Mouse (Mus musculus): ENCODE data around the gene Ehbp1. TPM values are rescaled to one million over a fixed set of nuclear protein-coding genes. Genes with fewer than 3 reads are reported as not detected.

Ehbp1 gene
- total RNA-seq, 2 experiments from 2014 or later, result 11.5 to 12.7 TPM

- intact Hi-C loops (cut with DNase I), result no loop called here
- DNase-seq, result no peak
These were observed 223.2 kb downstream of the Ehbp1 start for GRCm38 (mm10) chr11:22118853-22119252.

GRCm38 (mm10) chr11:22112161-22112560 lies 229.9 kb downstream of the Ehbp1 start:
- intact Hi-C loops (cut with DNase I), result no loop called here
- DNase-seq, result no peak

GRCm38 (mm10) chr11:22089346-22089745 lies 252.7 kb downstream of the Ehbp1 start:
- intact Hi-C loops (cut with DNase I), result no loop called here
- DNase-seq, result no peak

- intact Hi-C loops (cut with DNase I), result no loop called here
- no peak for DNase-seq
These were observed 278.7 kb downstream of the Ehbp1 start for GRCm38 (mm10) chr11:22063352-22063751.

- intact Hi-C loops (cut with DNase I), result no loop called here
- DNase-seq, result no peak
These were observed 280.4 kb downstream of the Ehbp1 start for GRCm38 (mm10) chr11:22061660-22062059.

GRCm38 (mm10) chr11:22057538-22057937 lies 284.6 kb downstream of the Ehbp1 start:
- no peak for DNase-seq
- intact Hi-C loops (cut with DNase I), result no loop called here

- DNase-seq, result no peak
- intact Hi-C loops (cut with DNase I), result no loop called here
These were observed 286.2 kb downstream of the Ehbp1 start for GRCm38 (mm10) chr11:22055908-22056307.

- intact Hi-C loops (cut with DNase I), result no loop called here
- DNase-seq, result no peak
These were observed 288.9 kb downstream of the Ehbp1 start for GRCm38 (mm10) chr11:22053034-22053668.

- intact Hi-C loops (cut with DNase I), result no loop called here
- DNase-seq, result no peak
These were observed 291.2 kb downstream of the Ehbp1 start for GRCm38 (mm10) chr11:22050864-22051263.

GRCm38 (mm10) chr11:22039854-22040426 lies 302.2 kb downstream of the Ehbp1 start:
- intact Hi-C loops (cut with DNase I), result no loop called here

GRCm38 (mm10) chr11:22034564-22035105 lies 307.5 kb downstream of the Ehbp1 start:
- intact Hi-C loops (cut with DNase I), result no loop called here
- DNase-seq, result no peak

More at GRCm38 (mm10) chr11:22039854-22040426, 302.2 kb downstream of the Ehbp1 start:
- no peak for DNase-seq

- no peak for DNase-seq
- intact Hi-C loops (cut with DNase I), result no loop called here
These were observed 308.5 kb downstream of the Ehbp1 start for GRCm38 (mm10) chr11:22033582-22033981.

GRCm38 (mm10) chr11:22020602-22021001 lies 321.5 kb downstream of the Ehbp1 start:
- no peak for DNase-seq
- intact Hi-C loops (cut with DNase I), result no loop called here

GRCm38 (mm10) chr11:22017444-22017843 lies 324.6 kb downstream of the Ehbp1 start:
- intact Hi-C loops (cut with DNase I), result no loop called here
- DNase-seq, result no peak

GRCm38 (mm10) chr11:22016341-22016740 lies 325.8 kb downstream of the Ehbp1 start:
- DNase-seq, result no peak
- intact Hi-C loops (cut with DNase I), result no loop called here

GRCm38 (mm10) chr11:22008817-22009216 lies 333.3 kb downstream of the Ehbp1 start:
- intact Hi-C loops (cut with DNase I), result no loop called here
- no peak for DNase-seq

GRCm38 (mm10) chr11:22008129-22008596 lies 333.9 kb downstream of the Ehbp1 start:
- intact Hi-C loops (cut with DNase I), result no loop called here
- no peak for DNase-seq

- DNase-seq, result no peak
- intact Hi-C loops (cut with DNase I), result no loop called here
These were observed 334.3 kb downstream of the Ehbp1 start for GRCm38 (mm10) chr11:22007781-22008110.

- intact Hi-C loops (cut with DNase I), result no loop called here
- DNase-seq, result no peak
These were observed 334.9 kb downstream of the Ehbp1 start for GRCm38 (mm10) chr11:22007088-22007780.

- intact Hi-C loops (cut with DNase I), result no loop called here
- DNase-seq, result no peak
These were observed 335.5 kb downstream of the Ehbp1 start for GRCm38 (mm10) chr11:22006471-22007087.

GRCm38 (mm10) chr11:22005281-22005870 lies 336.7 kb downstream of the Ehbp1 start:
- no peak for DNase-seq
- intact Hi-C loops (cut with DNase I), result no loop called here
